Mouse (Mus musculus) pancreas, adult 10 weeks (tissue): ENCODE data around the gene Zscan10. TPM values are rescaled to one million over a fixed set of nuclear protein-coding genes. Genes with fewer than 3 reads are reported as not detected.

Source experiments
- polyA plus RNA-seq: library from polyadenylated mRNA; stranded (reverse); fragments of 350-450 nt; fragmentation: Illumina TruSeq; extraction: RNeasy Lipid Tissue Mini Kit (QIAGEN cat#74804); gene quantifications from one replicate; pipeline ENCODE4 v1.2.3, GENCODE M21; 2015; ENCODE audit warnings: low read depth, low replicate concordance; ENCODE audit not compliant: insufficient read depth

The Zscan10 gene
- not detected for polyA plus RNA-seq

GRCm38 (mm10) chr17:23600641-23601622 lies at the start of gene Zscan10:
Zscan10 (plus strand) TSS chr17:23600856.

GRCm38 (mm10) chr17:23563595-23564367 lies 36.9 kb upstream of the Zscan10 start, which contains the start of gene Zfp213:
Zfp213 (minus strand) TSS chr17:23564238.

GRCm38 (mm10) chr17:23598582-23599552 lies 1.8 kb upstream of the Zscan10 start, which contains the start of gene Zfp13:
Zfp13 (minus strand) TSS chr17:23599487.

GRCm38 (mm10) chr17:23644613-23645495 lies 44.2 kb downstream of the Zscan10 start, which contains the start of gene Mmp25:
Mmp25 (minus strand) TSS chr17:23645277.

GRCm38 (mm10) chr17:23660117-23660875 lies 59.6 kb downstream of the Zscan10 start, which contains the start of gene Bicdl2:
Bicdl2 (plus strand) TSS chr17:23660506.

Other genes with a start within 250 kb of the Zscan10 start
- not detected for gene Vmn2r116, start 216.3 kb upstream of the Zscan10 start, polyA plus RNA-seq
- not detected for gene Vmn2r117, start 121.2 kb upstream of the Zscan10 start, polyA plus RNA-seq
- 2.1 TPM for gene Zfp213, start 36.6 kb upstream of the Zscan10 start, polyA plus RNA-seq
- 4.2 TPM for gene Zfp13, start 1.4 kb upstream of the Zscan10 start, polyA plus RNA-seq
- 0.24 TPM for gene Mmp25, start 44.4 kb downstream of the Zscan10 start, polyA plus RNA-seq
- gene Bicdl2, start 59.6 kb downstream of the Zscan10 start, polyA plus RNA-seq = 2.9 TPM
- 44.8 TPM for gene Hcfc1r1, start 72.7 kb downstream of the Zscan10 start, polyA plus RNA-seq
- 3.1 TPM for gene Thoc6, start 73.0 kb downstream of the Zscan10 start, polyA plus RNA-seq
- gene Tnfrsf12a, start 76.6 kb downstream of the Zscan10 start, polyA plus RNA-seq = 9.0 TPM
- 4.2 TPM for gene Cldn6, start 78.4 kb downstream of the Zscan10 start, polyA plus RNA-seq
- 3.5 TPM for gene Cldn9, start 83.2 kb downstream of the Zscan10 start, polyA plus RNA-seq
- not detected for gene 1520401A03Rik, start 121.9 kb downstream of the Zscan10 start, polyA plus RNA-seq
- 3.3 TPM for gene Pkmyt1, start 125.5 kb downstream of the Zscan10 start, polyA plus RNA-seq
- gene Paqr4, start 140.0 kb downstream of the Zscan10 start, polyA plus RNA-seq = 5.0 TPM
- gene Kremen2, start 145.0 kb downstream of the Zscan10 start, polyA plus RNA-seq = not detected
- gene Flywch1, start 170.7 kb downstream of the Zscan10 start, polyA plus RNA-seq = 9.7 TPM
- 1.3 TPM for gene Flywch2, start 185.2 kb downstream of the Zscan10 start, polyA plus RNA-seq
- 176 TPM for gene Srrm2, start 189.7 kb downstream of the Zscan10 start, polyA plus RNA-seq
- 116 TPM for gene Elob, start 228.3 kb downstream of the Zscan10 start, polyA plus RNA-seq
- not detected for gene Prss33, start 235.2 kb downstream of the Zscan10 start, polyA plus RNA-seq
- not detected for gene Prss32, start 243.0 kb downstream of the Zscan10 start, polyA plus RNA-seq
- gene Prss41, start 243.3 kb downstream of the Zscan10 start, polyA plus RNA-seq = not detected